Mouse (Mus musculus) olfactory bulb, adult 2 months (tissue): ENCODE results near the gene Hist1h2ad. TPM values are rescaled to one million over a fixed set of nuclear protein-coding genes. Genes with fewer than 3 reads are reported as not detected.
"Not testable (repeated sequence)": the region's sequence is repeated elsewhere in the genome, so short reads cannot be mapped to it uniquely, and the experiment has no call there.

ENCODE experiments used
- H3K27ac ChIP-seq: fragments of 200-500 bp; 2 replicates; pipeline ENCODE4 v1.5.1; 2012; ENCODE audit warnings: low read depth, low read length; ENCODE audit not compliant: insufficient read depth
- H3K4me1 ChIP-seq: fragments of 200-500 bp; 2 replicates; pipeline ENCODE4 v1.6.1; 2012; ENCODE audit warnings: low read length; ENCODE audit not compliant: control insufficient read depth, insufficient read depth
- H3K4me3 ChIP-seq: fragments of 200-500 bp; 2 replicates; pipeline ENCODE4 v1.5.1; 2012; ENCODE audit warnings: mild to moderate bottlenecking, low read depth, low read length, moderate library complexity; ENCODE audit not compliant: insufficient read depth
- CTCF ChIP-seq: fragments of 200-500 bp; IDR thresholded peaks from 2 replicates; pipeline ENCODE4 v1.5.1; 2012; ENCODE audit warnings: low read depth, mild to moderate bottlenecking, low read length, moderate library complexity; ENCODE audit not compliant: insufficient read depth
- POLR2A ChIP-seq: fragments of 200-500 bp; IDR thresholded peaks from 2 replicates; pipeline ENCODE4 v1.6.1; 2012; ENCODE audit warnings: mild to moderate bottlenecking, low read depth, low read length, moderate library complexity; ENCODE audit not compliant: insufficient read depth
- WGBS: fragments of 180-500 bp; shearing (Covaris S2); methylation state at CpG from one replicate; pipeline ENCODE4 v1.1.7; 2018; 5-methylcytosine and 5-hydroxymethylcytosine counted together
- polyA plus RNA-seq: library from polyadenylated mRNA; stranded (reverse); fragments of >200 nt; gene quantifications from 2 replicates; pipeline ENCODE4 v1.2.4, GENCODE M21; 2012; ENCODE audit warnings: low replicate concordance; ENCODE audit not compliant: missing spikeins, insufficient read depth, insufficient read length

Hist1h2ad gene
- polyA plus RNA-seq, 1 experiment: not detected

- Histone ChIP-seq H3K4me1 (peaks cover 12% of the 10 kb centered on the region), H3K4me3 (no peak overlapping the region)
- 13% methylated on average over 9 of the region's 9 CpGs for WGBS
Measured at GRCm38 (mm10) chr13:23532262-23533075, 41.7 kb upstream of the Hist1h2ad start.

DNA sequence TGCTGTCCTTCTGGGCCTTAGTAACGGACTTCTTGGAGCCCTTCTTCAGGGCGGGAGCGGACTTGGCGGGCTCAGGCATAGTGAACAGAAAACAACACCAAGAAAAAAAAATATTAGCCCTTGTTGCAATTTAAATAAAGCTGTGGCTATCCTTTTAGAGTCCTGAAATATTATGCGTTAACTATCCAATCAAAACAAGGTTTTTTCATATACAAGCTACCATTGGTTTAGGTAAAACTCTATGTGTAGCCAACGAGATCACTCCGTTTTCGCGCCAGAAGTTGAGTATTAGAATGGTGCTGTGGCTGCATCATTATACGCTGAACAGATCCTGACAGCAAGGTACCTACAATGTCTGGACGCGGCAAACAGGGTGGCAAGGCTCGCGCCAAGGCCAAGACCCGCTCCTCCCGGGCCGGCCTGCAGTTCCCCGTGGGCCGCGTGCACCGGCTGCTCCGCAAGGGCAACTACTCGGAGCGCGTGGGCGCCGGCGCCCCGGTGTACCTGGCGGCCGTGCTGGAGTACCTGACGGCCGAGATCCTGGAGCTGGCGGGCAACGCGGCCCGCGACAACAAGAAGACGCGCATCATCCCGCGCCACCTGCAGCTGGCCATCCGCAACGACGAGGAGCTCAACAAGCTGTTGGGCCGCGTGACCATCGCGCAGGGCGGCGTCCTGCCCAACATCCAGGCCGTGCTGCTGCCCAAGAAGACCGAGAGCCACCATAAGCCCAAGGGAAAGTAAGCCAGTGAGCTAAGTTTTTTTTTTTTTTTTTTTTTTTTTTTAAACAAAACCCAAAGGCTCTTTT is 40.4 kb upstream of the Hist1h2ad start, which contains the start of gene Hist1h2af:
Gene Hist1h2af (plus strand): TSS at position 347 of the 808 bp plus-strand sequence.
- under 1% methylated on average over 29 of the region's 53 CpGs for WGBS
- Histone ChIP-seq H3K27ac (peak within 1 kb of the TSS; percentile 69; the same call in 1 of the 2 replicates), H3K4me1 (peaks cover 12% of the 10 kb centered on the region), H3K4me3 (peak within 1 kb of the TSS; percentile 50)

More at GRCm38 (mm10) chr13:23532262-23533075, 41.7 kb upstream of the Hist1h2ad start:
- TF ChIP-seq CTCF (no peak), POLR2A (no peak)
- no peak overlapping the region for H3K27ac ChIP-seq

DNA sequence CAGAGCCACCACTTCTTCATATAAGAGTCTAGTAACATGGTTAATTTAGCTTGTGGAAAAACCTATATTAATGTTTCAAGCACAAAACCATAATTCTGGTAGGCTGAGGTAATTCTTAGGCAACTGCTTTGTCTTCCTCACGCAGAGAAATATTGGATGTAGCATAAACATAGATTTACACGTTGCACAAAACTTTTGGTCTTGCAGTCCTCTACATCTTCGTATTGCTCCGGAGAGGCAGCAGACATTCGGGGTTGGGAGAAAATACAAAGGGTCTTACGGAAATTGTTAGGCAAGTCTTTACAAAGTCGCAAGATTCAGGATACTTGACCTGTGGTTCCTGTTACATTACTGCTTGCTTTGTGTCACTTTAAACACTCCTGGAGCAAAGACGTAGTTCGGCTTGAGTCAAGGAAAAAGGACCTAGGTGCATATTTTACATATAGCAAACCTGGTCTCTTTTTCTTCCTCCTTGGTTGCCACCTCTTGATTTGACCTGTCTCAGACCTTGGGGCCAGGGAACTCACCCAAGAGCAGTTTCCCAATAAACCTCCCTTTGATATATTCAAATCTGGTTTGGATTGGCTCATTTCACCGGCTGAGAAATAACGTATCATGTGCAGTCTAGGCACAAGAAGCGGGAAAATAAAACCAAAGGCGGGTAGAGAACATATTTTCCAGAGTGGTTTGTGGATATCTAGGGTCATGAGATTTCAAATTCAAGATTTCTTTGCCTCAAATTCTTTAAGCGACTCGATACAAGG is 39.6 kb upstream of the Hist1h2ad start:
- H3K4me1 ChIP-seq: peaks cover 12% of the 10 kb centered on the region
- H3K4me3 ChIP-seq: no peak overlapping the region
- under 1% methylated on average over 15 of the region's 15 CpGs for WGBS
- H3K27ac ChIP-seq: no peak overlapping the region
- no peak for TF ChIP-seq CTCF
- TF ChIP-seq POLR2A: no peak

GRCm38 (mm10) chr13:23535137-23536075 is 38.8 kb upstream of the Hist1h2ad start, which contains the start of gene Hist1h3g:
Hist1h3g (plus strand) TSS chr13:23535422.
- not testable (repeated sequence) for H3K27ac ChIP-seq
- H3K4me3 ChIP-seq: peak within 1 kb of the TSS; percentile 64
- peaks cover 12% of the 10 kb centered on the region for H3K4me1 ChIP-seq
- WGBS: under 1% methylated on average over 54 of the region's 62 CpGs

DNA sequence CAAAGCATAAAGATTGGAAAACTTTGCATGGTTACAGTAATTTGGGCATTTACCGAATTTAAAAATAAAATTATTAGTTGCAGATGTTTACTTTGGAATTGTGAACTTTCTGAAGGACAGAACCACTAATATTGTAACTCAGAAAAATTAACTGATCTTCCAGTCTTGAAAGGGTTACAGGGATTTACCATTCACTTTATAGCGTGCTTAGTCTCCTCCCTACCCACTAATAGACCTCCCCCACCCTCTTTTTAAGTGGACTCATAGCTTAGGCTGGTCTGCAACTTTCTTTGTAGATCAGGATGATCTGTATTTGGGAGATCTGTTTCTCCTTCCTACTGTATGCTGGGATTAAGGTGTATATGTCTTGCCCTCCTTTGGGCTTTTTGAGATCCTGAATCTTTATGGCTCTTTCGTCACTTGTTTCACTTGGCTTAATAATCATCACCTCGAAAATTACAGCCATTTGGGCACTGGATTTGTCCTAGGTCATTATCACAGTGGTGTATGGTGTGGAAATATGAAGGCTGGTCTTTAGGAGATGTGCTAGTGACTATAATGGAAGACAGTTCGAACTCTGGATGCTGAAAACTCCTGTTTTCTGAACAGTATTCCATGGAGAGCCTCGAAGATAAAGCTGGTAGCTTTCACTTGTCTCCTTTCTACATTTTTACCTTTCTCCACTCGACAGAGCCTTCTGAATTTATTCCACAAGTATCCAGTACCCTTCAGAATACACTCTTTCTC is 37.9 kb upstream of the Hist1h2ad start:
- WGBS: 14% methylated on average over 7 of the region's 7 CpGs
- Histone ChIP-seq H3K4me3 (no peak overlapping the region), H3K4me1 (peaks cover 12% of the 10 kb centered on the region), H3K27ac (no peak overlapping the region)
- TF ChIP-seq CTCF (no peak), POLR2A (no peak)

GRCm38 (mm10) chr13:23537006-23537710 is 37.0 kb upstream of the Hist1h2ad start:
- TF ChIP-seq CTCF: no peak
- no peak for TF ChIP-seq POLR2A
- WGBS: 77% methylated on average over 3 of the region's 3 CpGs
- H3K4me3 ChIP-seq: no peak overlapping the region

DNA sequence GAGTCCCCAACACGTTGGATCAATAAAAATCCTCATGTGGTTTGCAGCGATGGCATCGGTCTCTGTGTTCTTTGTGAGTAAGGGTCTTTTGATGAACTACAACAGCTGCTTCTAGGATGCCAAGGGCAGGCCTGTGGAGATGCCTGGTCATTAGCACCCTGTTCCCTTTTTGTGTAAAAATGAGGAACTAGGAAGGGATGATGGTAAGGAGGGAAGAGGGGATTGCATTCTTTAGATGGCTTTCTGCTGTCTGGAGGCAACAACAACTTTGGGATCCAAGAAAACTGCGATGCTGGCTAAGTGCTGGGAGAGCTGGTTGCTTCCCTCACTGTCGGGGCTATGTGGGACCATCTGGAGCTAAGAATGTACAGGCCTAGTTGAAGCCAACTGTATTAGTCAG is 35.9 kb upstream of the Hist1h2ad start:
- no peak for TF ChIP-seq POLR2A
- no peak for TF ChIP-seq CTCF
- no peak overlapping the region for H3K27ac ChIP-seq
- WGBS: 69% methylated on average over 5 of the region's 5 CpGs
- H3K4me1 ChIP-seq: peaks cover 9% of the 10 kb centered on the region; the same call in 1 of the 2 replicates
- no peak overlapping the region for H3K4me3 ChIP-seq

More at GRCm38 (mm10) chr13:23537006-23537710, 37.0 kb upstream of the Hist1h2ad start:
- peaks cover 12% of the 10 kb centered on the region for H3K4me1 ChIP-seq
- H3K27ac ChIP-seq: no peak overlapping the region

DNA sequence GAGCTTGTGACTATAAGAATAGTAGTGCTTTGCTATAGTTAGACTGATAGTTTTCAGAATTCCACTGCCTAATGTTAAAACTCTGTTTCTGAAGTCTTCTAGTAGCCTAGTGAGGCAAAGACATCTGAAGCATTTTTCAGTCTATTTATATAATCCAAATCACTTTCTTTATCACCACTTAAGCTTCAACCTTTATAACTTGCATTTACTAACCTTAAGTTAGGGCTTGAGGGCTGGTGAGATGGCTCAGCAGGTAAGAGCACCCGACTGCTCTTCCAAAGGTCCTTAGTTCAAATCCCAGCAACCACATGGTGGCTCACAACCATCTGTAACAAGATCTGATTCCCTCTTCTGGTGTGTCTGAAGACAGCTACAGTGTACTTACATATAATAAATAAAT is 34.4 kb upstream of the Hist1h2ad start:
- not testable (repeated sequence) for H3K4me3 ChIP-seq, H3K4me1 ChIP-seq, H3K27ac ChIP-seq
- WGBS: 64% methylated on average over 1 of the region's 1 CpGs
